Mouse (Mus musculus): ENCODE data around the gene Dido1. TPM values are rescaled to one million over a fixed set of nuclear protein-coding genes. Genes with fewer than 3 reads are reported as not detected.

Gene Dido1
- polyA plus RNA-seq, 2 experiments, result 26.4 to 39.7 TPM

GRCm38 (mm10) chr2:180684031-180684430, 25.8 kb downstream of the Dido1 start:
- Histone ChIP-seq H3K9me3 (ENCODE audit: control insufficient read depth, low read length) (no peaks in the 10 kb centered on the region), H3K9ac (ENCODE audit: low read depth, low read length, severe bottlenecking) (no peak overlapping the region), H3K4me1 (ENCODE audit: control insufficient read depth, insufficient read depth, low read length) (no peaks in the 10 kb centered on the region), H3K27me3 (ENCODE audit: control insufficient read depth, insufficient read depth, low read length) (no peaks in the 10 kb centered on the region), H3K4me3 (replicated peaks; ENCODE audit: low read length) (no peak overlapping the region), H3K27ac (replicated peaks; ENCODE audit: low read depth, low read length) (no peak overlapping the region), H3K4me2 (replicated peaks; ENCODE audit: low read depth, low read length, severe bottlenecking) (no peak overlapping the region), H3K36me3 (ENCODE audit: control insufficient read depth, insufficient read depth, low read length) (peaks cover 94% of the 10 kb centered on the region)
- 94% methylated on average over 4 of the region's 4 CpGs for WGBS
- no peak for DNase-seq (ENCODE audit: low spot score)
- no peak for TF ChIP-seq POLR2A (IDR thresholded peaks at IDR 0.05; ENCODE audit: borderline replicate concordance, extremely low read depth, insufficient read depth, insufficient read length)
- ATAC-seq (ENCODE audit: low FRiP score, low read depth), result no peak

DNA sequence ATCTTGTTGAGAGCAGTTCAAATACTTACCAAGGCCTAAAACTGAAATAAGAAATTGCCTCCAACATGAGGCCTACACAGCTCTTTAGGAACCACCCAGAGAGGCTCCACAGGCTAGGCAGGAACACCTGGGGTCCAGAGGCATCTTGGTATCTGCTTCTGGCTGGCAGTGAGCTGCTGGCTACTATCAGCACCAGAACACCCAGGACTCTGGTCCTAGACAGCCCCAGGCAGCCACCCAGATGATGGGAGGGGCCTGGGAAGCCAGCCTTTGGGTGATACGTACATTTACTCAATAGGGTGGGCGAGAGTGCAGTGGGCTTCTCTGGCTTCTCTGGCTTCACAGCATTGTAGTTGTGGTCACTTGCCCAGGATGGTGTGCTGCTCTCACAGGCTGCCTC, 26.3 kb downstream of the Dido1 start:
- H3K27me3 ChIP-seq (ENCODE audit: control insufficient read depth, insufficient read depth, low read length), result no peaks in the 10 kb centered on the region
- TF ChIP-seq POLR2A (IDR thresholded peaks at IDR 0.05; ENCODE audit: borderline replicate concordance, extremely low read depth, insufficient read depth, insufficient read length), result no peak
- H3K4me1 ChIP-seq (ENCODE audit: control insufficient read depth, insufficient read depth, low read length), result no peaks in the 10 kb centered on the region
- H3K36me3 ChIP-seq (ENCODE audit: control insufficient read depth, insufficient read depth, low read length), result peaks cover 89% of the 10 kb centered on the region
- H3K27ac ChIP-seq (replicated peaks; ENCODE audit: low read depth, low read length), result no peak overlapping the region
- H3K4me3 ChIP-seq (replicated peaks; ENCODE audit: low read length), result no peak overlapping the region
- no peak overlapping the region for H3K4me2 ChIP-seq (replicated peaks; ENCODE audit: low read depth, low read length, severe bottlenecking)
- no peaks in the 10 kb centered on the region for H3K9me3 ChIP-seq (ENCODE audit: control insufficient read depth, low read length)
- 100% methylated on average over 2 of the region's 2 CpGs for whole genome bisulfite sequencing
- no peak overlapping the region for H3K9ac ChIP-seq (ENCODE audit: low read depth, low read length, severe bottlenecking)
- no peak for ATAC-seq (ENCODE audit: low FRiP score, low read depth)
- no peak for DNase-seq (ENCODE audit: low spot score)

DNA sequence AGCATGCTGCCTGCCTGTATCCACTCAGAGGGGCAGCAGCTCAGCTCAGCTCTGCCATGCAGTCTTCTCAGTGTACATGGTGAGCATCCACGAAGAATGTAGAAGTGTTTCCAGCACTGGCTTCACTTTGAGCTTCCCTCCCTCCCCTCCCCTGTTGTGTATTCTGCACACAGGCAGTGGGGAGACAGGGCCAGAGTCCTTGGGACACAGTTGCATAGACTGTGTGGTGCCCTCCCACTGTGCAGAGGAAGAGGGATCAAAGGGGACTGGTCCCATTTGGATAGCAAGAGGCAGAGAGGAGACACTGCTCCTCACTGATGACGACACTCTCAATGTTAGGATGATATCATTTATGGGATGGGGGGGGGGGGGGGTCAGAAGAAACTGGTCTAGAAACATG, 28.6 kb downstream of the Dido1 start:
- no peak for TF ChIP-seq POLR2A (IDR thresholded peaks at IDR 0.05; ENCODE audit: borderline replicate concordance, extremely low read depth, insufficient read depth, insufficient read length)
- Histone ChIP-seq H3K9me3 (ENCODE audit: control insufficient read depth, low read length) (no peaks in the 10 kb centered on the region), H3K36me3 (ENCODE audit: control insufficient read depth, insufficient read depth, low read length) (peaks cover 66% of the 10 kb centered on the region), H3K4me3 (replicated peaks; ENCODE audit: low read length) (no peak overlapping the region), H3K4me1 (ENCODE audit: control insufficient read depth, insufficient read depth, low read length) (no peaks in the 10 kb centered on the region), H3K27ac (replicated peaks; ENCODE audit: low read depth, low read length) (no peak overlapping the region), H3K9ac (ENCODE audit: low read depth, low read length, severe bottlenecking) (no peak overlapping the region), H3K27me3 (ENCODE audit: control insufficient read depth, insufficient read depth, low read length) (no peaks in the 10 kb centered on the region), H3K4me2 (replicated peaks; ENCODE audit: low read depth, low read length, severe bottlenecking) (no peak overlapping the region)
- DNase-seq (ENCODE audit: low spot score) (no peak), ATAC-seq (ENCODE audit: low FRiP score, low read depth) (no peak)
- WGBS, result 68% methylated on average over 2 of the region's 2 CpGs

- Histone ChIP-seq H3K4me1 (ENCODE audit: control insufficient read depth, insufficient read depth, low read length) (no peaks in the 10 kb centered on the region), H3K27ac (replicated peaks; ENCODE audit: low read depth, low read length) (no peak overlapping the region), H3K36me3 (ENCODE audit: control insufficient read depth, insufficient read depth, low read length) (peaks cover 56% of the 10 kb centered on the region), H3K9me3 (ENCODE audit: control insufficient read depth, low read length) (no peaks in the 10 kb centered on the region), H3K4me3 (replicated peaks; ENCODE audit: low read length) (no peak overlapping the region), H3K9ac (ENCODE audit: low read depth, low read length, severe bottlenecking) (no peak overlapping the region), H3K27me3 (ENCODE audit: control insufficient read depth, insufficient read depth, low read length) (no peaks in the 10 kb centered on the region), H3K4me2 (replicated peaks; ENCODE audit: low read depth, low read length, severe bottlenecking) (no peak overlapping the region)
- DNase-seq (ENCODE audit: low spot score), result peak; percentile 42
- WGBS, result 25% methylated on average over 4 of the region's 4 CpGs
- no peak for TF ChIP-seq POLR2A (IDR thresholded peaks at IDR 0.05; ENCODE audit: borderline replicate concordance, extremely low read depth, insufficient read depth, insufficient read length)
- ATAC-seq (ENCODE audit: low FRiP score, low read depth), result peak; percentile 66
Observed at GRCm38 (mm10) chr2:180678609-180679140, 31.1 kb downstream of the Dido1 start.

- peaks cover 57% of the 10 kb centered on the region for H3K36me3 ChIP-seq (ENCODE audit: control insufficient read depth, insufficient read depth, low read length)
- DNase-seq (ENCODE audit: low spot score) (no peak), ATAC-seq (ENCODE audit: low FRiP score, low read depth) (no peak)
- WGBS, result 99% methylated on average over 2 of the region's 2 CpGs
- H3K27ac ChIP-seq (replicated peaks; ENCODE audit: low read depth, low read length), result no peak overlapping the region
- no peak overlapping the region for H3K4me2 ChIP-seq (replicated peaks; ENCODE audit: low read depth, low read length, severe bottlenecking)
- no peaks in the 10 kb centered on the region for H3K4me1 ChIP-seq (ENCODE audit: control insufficient read depth, insufficient read depth, low read length)
- no peak for TF ChIP-seq POLR2A (IDR thresholded peaks at IDR 0.05; ENCODE audit: borderline replicate concordance, extremely low read depth, insufficient read depth, insufficient read length)
- no peaks in the 10 kb centered on the region for H3K9me3 ChIP-seq (ENCODE audit: control insufficient read depth, low read length)
- no peak overlapping the region for H3K9ac ChIP-seq (ENCODE audit: low read depth, low read length, severe bottlenecking)
- H3K27me3 ChIP-seq (ENCODE audit: control insufficient read depth, insufficient read depth, low read length), result no peaks in the 10 kb centered on the region
- H3K4me3 ChIP-seq (replicated peaks; ENCODE audit: low read length), result no peak overlapping the region
Observed at GRCm38 (mm10) chr2:180676706-180677105, 33.1 kb downstream of the Dido1 start.

DNA sequence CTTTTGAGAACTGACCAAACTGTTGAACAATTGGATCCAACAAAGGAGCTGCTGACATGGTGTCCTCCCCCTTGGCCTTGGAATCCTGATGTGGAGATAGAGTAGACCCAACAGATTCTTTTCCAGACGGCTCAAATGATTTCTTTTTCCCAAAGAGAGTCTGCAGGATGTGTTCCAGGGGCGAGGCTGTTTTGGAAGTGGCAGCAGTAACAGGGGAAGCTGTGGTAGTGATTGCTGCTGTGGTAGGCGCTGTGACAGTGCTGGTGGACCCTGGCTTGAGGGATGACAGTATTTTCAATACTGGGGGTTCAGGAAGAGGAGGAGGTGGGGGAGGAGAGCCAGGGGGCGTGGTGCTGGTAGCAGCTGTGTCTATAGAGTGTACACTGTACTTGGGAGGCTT, 47.8 kb downstream of the Dido1 start:
- TF ChIP-seq POLR2A (IDR thresholded peaks at IDR 0.05; ENCODE audit: borderline replicate concordance, extremely low read depth, insufficient read depth, insufficient read length), result no peak
- Histone ChIP-seq H3K4me1 (ENCODE audit: control insufficient read depth, insufficient read depth, low read length) (peaks cover 3% of the 10 kb centered on the region; the same call in 1 of the 2 replicates), H3K27ac (replicated peaks; ENCODE audit: low read depth, low read length) (no peak overlapping the region), H3K9me3 (ENCODE audit: control insufficient read depth, low read length) (no peaks in the 10 kb centered on the region), H3K9ac (ENCODE audit: low read depth, low read length, severe bottlenecking) (no peak overlapping the region), H3K4me3 (replicated peaks; ENCODE audit: low read length) (no peak overlapping the region), H3K36me3 (ENCODE audit: control insufficient read depth, insufficient read depth, low read length) (peaks cover 49% of the 10 kb centered on the region), H3K4me2 (replicated peaks; ENCODE audit: low read depth, low read length, severe bottlenecking) (no peak overlapping the region), H3K27me3 (ENCODE audit: control insufficient read depth, insufficient read depth, low read length) (no peaks in the 10 kb centered on the region)
- WGBS, result 93% methylated on average over 4 of the region's 4 CpGs
- no peak for DNase-seq (ENCODE audit: low spot score)
- no peak for ATAC-seq (ENCODE audit: low FRiP score, low read depth)
